Mouse (Mus musculus): ENCODE results near the gene Dlg1. TPM values are rescaled to one million over a fixed set of nuclear protein-coding genes. Genes with fewer than 3 reads are reported as not detected.

Gene Dlg1
- total RNA-seq, 1 experiment from 2014 or later, result 70.2 TPM

- no peak for ATAC-seq (replicated peaks; ENCODE audit: insufficient number of reproducible peaks, low FRiP score, low TSS enrichment, poor library complexity, severe bottlenecking)
Measured at GRCm38 (mm10) chr16:31880146-31880840, 217.1 kb downstream of the Dlg1 start.

- ATAC-seq (replicated peaks; ENCODE audit: insufficient number of reproducible peaks, low FRiP score, low TSS enrichment, poor library complexity, severe bottlenecking), result no peak
Measured at GRCm38 (mm10) chr16:31882381-31882908, 219.2 kb downstream of the Dlg1 start.

- ATAC-seq (replicated peaks; ENCODE audit: insufficient number of reproducible peaks, low FRiP score, low TSS enrichment, poor library complexity, severe bottlenecking), result no peak
Measured at GRCm38 (mm10) chr16:31883302-31883701, 220.1 kb downstream of the Dlg1 start.

GRCm38 (mm10) chr16:31883902-31884301 lies 220.7 kb downstream of the Dlg1 start:
- no peak for ATAC-seq (replicated peaks; ENCODE audit: insufficient number of reproducible peaks, low FRiP score, low TSS enrichment, poor library complexity, severe bottlenecking)

- no peak for ATAC-seq (replicated peaks; ENCODE audit: insufficient number of reproducible peaks, low FRiP score, low TSS enrichment, poor library complexity, severe bottlenecking)
Measured at GRCm38 (mm10) chr16:31890907-31891306, 227.7 kb downstream of the Dlg1 start.

GRCm38 (mm10) chr16:31893396-31894141 lies 230.3 kb downstream of the Dlg1 start:
- ATAC-seq (replicated peaks; ENCODE audit: insufficient number of reproducible peaks, low FRiP score, low TSS enrichment, poor library complexity, severe bottlenecking), result no peak

GRCm38 (mm10) chr16:31896971-31897774 lies 233.9 kb downstream of the Dlg1 start:
- no peak for ATAC-seq (replicated peaks; ENCODE audit: insufficient number of reproducible peaks, low FRiP score, low TSS enrichment, poor library complexity, severe bottlenecking)

GRCm38 (mm10) chr16:31898546-31899326 lies 235.5 kb downstream of the Dlg1 start:
- ATAC-seq (replicated peaks; ENCODE audit: insufficient number of reproducible peaks, low FRiP score, low TSS enrichment, poor library complexity, severe bottlenecking), result no peak

- no peak for ATAC-seq (replicated peaks; ENCODE audit: insufficient number of reproducible peaks, low FRiP score, low TSS enrichment, poor library complexity, severe bottlenecking)
Measured at GRCm38 (mm10) chr16:31901886-31902285, 238.6 kb downstream of the Dlg1 start.

GRCm38 (mm10) chr16:31903239-31903638 lies 240.0 kb downstream of the Dlg1 start:
- ATAC-seq (replicated peaks; ENCODE audit: insufficient number of reproducible peaks, low FRiP score, low TSS enrichment, poor library complexity, severe bottlenecking), result no peak

- ATAC-seq (replicated peaks; ENCODE audit: insufficient number of reproducible peaks, low FRiP score, low TSS enrichment, poor library complexity, severe bottlenecking), result no peak
Measured at GRCm38 (mm10) chr16:31905331-31905730, 242.1 kb downstream of the Dlg1 start.

- ATAC-seq (replicated peaks; ENCODE audit: insufficient number of reproducible peaks, low FRiP score, low TSS enrichment, poor library complexity, severe bottlenecking), result no peak
Measured at GRCm38 (mm10) chr16:31905891-31906825, 242.9 kb downstream of the Dlg1 start.

- no peak for ATAC-seq (replicated peaks; ENCODE audit: insufficient number of reproducible peaks, low FRiP score, low TSS enrichment, poor library complexity, severe bottlenecking)
Measured at GRCm38 (mm10) chr16:31906896-31907295, 243.7 kb downstream of the Dlg1 start.

- no peak for ATAC-seq (replicated peaks; ENCODE audit: insufficient number of reproducible peaks, low FRiP score, low TSS enrichment, poor library complexity, severe bottlenecking)
Measured at GRCm38 (mm10) chr16:31908959-31909358, 245.7 kb downstream of the Dlg1 start.

- no peak for ATAC-seq (replicated peaks; ENCODE audit: insufficient number of reproducible peaks, low FRiP score, low TSS enrichment, poor library complexity, severe bottlenecking)
Measured at GRCm38 (mm10) chr16:31910281-31910847, 247.1 kb downstream of the Dlg1 start.

GRCm38 (mm10) chr16:31917776-31918175 lies 254.5 kb downstream of the Dlg1 start:
- no peak for ATAC-seq (replicated peaks; ENCODE audit: insufficient number of reproducible peaks, low FRiP score, low TSS enrichment, poor library complexity, severe bottlenecking)

- peak; percentile 64 for ATAC-seq (replicated peaks; ENCODE audit: insufficient number of reproducible peaks, low FRiP score, low TSS enrichment, poor library complexity, severe bottlenecking)
Measured at GRCm38 (mm10) chr16:31918248-31918724, 255.0 kb downstream of the Dlg1 start.
